Mouse (Mus musculus): Measurements from ENCODE around the gene Nrbp1. TPM values are rescaled to one million over a fixed set of nuclear protein-coding genes. Genes with fewer than 3 reads are reported as not detected.

The Nrbp1 gene
- polyA plus RNA-seq, 1 experiment from 2014 or later, result 160 TPM

- peak; percentile 83 for ATAC-seq
- H3K27ac ChIP-seq (ENCODE audit: low read depth, low read length), result peak within 1 kb of the TSS; percentile 55
- H3K36me3 ChIP-seq (ENCODE audit: control insufficient read depth, insufficient read depth, low read length), result peaks cover 17% of the 10 kb centered on the region
- peak; percentile 80 for DNase-seq (ENCODE audit: low spot score)
- H3K9ac ChIP-seq (ENCODE audit: low read length), result peak within 1 kb of the TSS; percentile 98
- H3K4me3 ChIP-seq (ENCODE audit: low read depth, low read length), result peak within 1 kb of the TSS; percentile 88
- WGBS, result 1% methylated on average over 30 of the region's 46 CpGs
- no peaks in the 10 kb centered on the region for H3K9me3 ChIP-seq (replicated peaks; ENCODE audit: control insufficient read depth, low read length)
- H3K4me1 ChIP-seq (ENCODE audit: control insufficient read depth, insufficient read depth, low read length), result peaks cover 9% of the 10 kb centered on the region
- peak within 1 kb of the TSS; percentile 72 for H3K4me2 ChIP-seq (ENCODE audit: low read length)
- H3K27me3 ChIP-seq (replicated peaks; ENCODE audit: control insufficient read depth, insufficient read depth, low read length), result no peaks in the 10 kb centered on the region
Observed at GRCm38 (mm10) chr5:31295606-31296141, 55.0 kb downstream of the Nrbp1 start, which contains the start of gene Fndc4. TSS of gene Fndc4 (minus strand) at chr5:31296080.

GRCm38 (mm10) chr5:31297047-31297757 lies 56.5 kb downstream of the Nrbp1 start, which contains the start of gene Gckr:
TSS of gene Gckr (plus strand) at chr5:31297443.
- peak within 1 kb of the TSS; percentile 72 for H3K4me2 ChIP-seq (ENCODE audit: low read length)
- ATAC-seq (no peak), DNase-seq (ENCODE audit: low spot score) (no peak)
- peaks cover 17% of the 10 kb centered on the region for H3K36me3 ChIP-seq (ENCODE audit: control insufficient read depth, insufficient read depth, low read length)
- H3K4me1 ChIP-seq (ENCODE audit: control insufficient read depth, insufficient read depth, low read length), result peaks cover 7% of the 10 kb centered on the region
- H3K27ac ChIP-seq (ENCODE audit: low read depth, low read length), result no peak within 1 kb of the TSS
- peak within 1 kb of the TSS; percentile 88; the same call in 1 of the 2 replicates for H3K4me3 ChIP-seq (ENCODE audit: low read depth, low read length)
- H3K9me3 ChIP-seq (replicated peaks; ENCODE audit: control insufficient read depth, low read length), result no peaks in the 10 kb centered on the region
- WGBS, result 80% methylated on average over 13 of the region's 13 CpGs
- no peaks in the 10 kb centered on the region for H3K27me3 ChIP-seq (replicated peaks; ENCODE audit: control insufficient read depth, insufficient read depth, low read length)
- no peak within 1 kb of the TSS; the same call in 1 of the 2 replicates for H3K9ac ChIP-seq (ENCODE audit: low read length)

- Histone ChIP-seq H3K9me3 (replicated peaks; ENCODE audit: control insufficient read depth, low read length) (no peaks in the 10 kb centered on the region), H3K36me3 (ENCODE audit: control insufficient read depth, insufficient read depth, low read length) (peaks cover 10% of the 10 kb centered on the region), H3K9ac (ENCODE audit: low read length) (no peak overlapping the region), H3K27ac (ENCODE audit: low read depth, low read length) (no peak overlapping the region), H3K4me2 (ENCODE audit: low read length) (no peak overlapping the region), H3K4me3 (ENCODE audit: low read depth, low read length) (no peak overlapping the region), H3K27me3 (replicated peaks; ENCODE audit: control insufficient read depth, insufficient read depth, low read length) (no peaks in the 10 kb centered on the region), H3K4me1 (ENCODE audit: control insufficient read depth, insufficient read depth, low read length) (peaks cover 7% of the 10 kb centered on the region)
- 70% methylated on average over 3 of the region's 3 CpGs for WGBS
- ATAC-seq, result no peak
- no peak for DNase-seq (ENCODE audit: low spot score)
Observed at GRCm38 (mm10) chr5:31297981-31298380, 57.3 kb downstream of the Nrbp1 start.

- Histone ChIP-seq H3K4me3 (ENCODE audit: low read depth, low read length) (no peak overlapping the region), H3K4me2 (ENCODE audit: low read length) (no peak overlapping the region), H3K36me3 (ENCODE audit: control insufficient read depth, insufficient read depth, low read length) (peaks cover 5% of the 10 kb centered on the region; the same call in 1 of the 2 replicates), H3K4me1 (ENCODE audit: control insufficient read depth, insufficient read depth, low read length) (peaks cover 7% of the 10 kb centered on the region), H3K9ac (ENCODE audit: low read length) (no peak overlapping the region), H3K27ac (ENCODE audit: low read depth, low read length) (no peak overlapping the region), H3K27me3 (replicated peaks; ENCODE audit: control insufficient read depth, insufficient read depth, low read length) (no peaks in the 10 kb centered on the region), H3K9me3 (replicated peaks; ENCODE audit: control insufficient read depth, low read length) (no peaks in the 10 kb centered on the region)
- DNase-seq (ENCODE audit: low spot score), result no peak
- 71% methylated on average over 2 of the region's 2 CpGs for WGBS
- ATAC-seq, result no peak
Observed at GRCm38 (mm10) chr5:31298486-31298885, 57.8 kb downstream of the Nrbp1 start.

Other genes with a start within 250 kb of the Nrbp1 start
- gene Atraid, start 192.6 kb upstream of the Nrbp1 start, polyA plus RNA-seq (2014; fragmentation: Nextera tagmentation; extraction: Ambion mirVana), result 167 and 200 TPM in 2 replicates
- gene Slc5a6, start 191.9 kb upstream of the Nrbp1 start, polyA plus RNA-seq (2014; fragmentation: Nextera tagmentation; extraction: Ambion mirVana), result 12.1 and 13.7 TPM in 2 replicates
- gene Cad, start 186.1 kb upstream of the Nrbp1 start, polyA plus RNA-seq (2014; fragmentation: Nextera tagmentation; extraction: Ambion mirVana), result 16.5 and 19.4 TPM in 2 replicates
- not detected in 2 replicates for gene Dnajc5g, start 134.6 kb upstream of the Nrbp1 start, polyA plus RNA-seq (2014; fragmentation: Nextera tagmentation; extraction: Ambion mirVana)
- gene Slc30a3, start 132.6 kb upstream of the Nrbp1 start, polyA plus RNA-seq (2014; fragmentation: Nextera tagmentation; extraction: Ambion mirVana), result 2.0 TPM in 2 replicates
- not detected in 2 replicates for gene Trim54, start 124.2 kb upstream of the Nrbp1 start, polyA plus RNA-seq (2014; fragmentation: Nextera tagmentation; extraction: Ambion mirVana)
- not detected in 2 replicates for gene Ucn, start 102.0 kb upstream of the Nrbp1 start, polyA plus RNA-seq (2014; fragmentation: Nextera tagmentation; extraction: Ambion mirVana)
- 36.6 and 37.4 TPM in 2 replicates for gene Mpv17, start 86.6 kb upstream of the Nrbp1 start, polyA plus RNA-seq (2014; fragmentation: Nextera tagmentation; extraction: Ambion mirVana)
- 1.1 and 2.0 TPM in 2 replicates for gene Gm29609, start 61.0 kb upstream of the Nrbp1 start, polyA plus RNA-seq (2014; fragmentation: Nextera tagmentation; extraction: Ambion mirVana)
- 45.7 and 47.5 TPM in 2 replicates for gene Gtf3c2, start 60.7 kb upstream of the Nrbp1 start, polyA plus RNA-seq (2014; fragmentation: Nextera tagmentation; extraction: Ambion mirVana)
- gene Snx17, start 47.6 kb upstream of the Nrbp1 start, polyA plus RNA-seq (2014; fragmentation: Nextera tagmentation; extraction: Ambion mirVana), result 135 and 142 TPM in 2 replicates
- 84.5 and 87.3 TPM in 2 replicates for gene Eif2b4, start 47.4 kb upstream of the Nrbp1 start, polyA plus RNA-seq (2014; fragmentation: Nextera tagmentation; extraction: Ambion mirVana)
- 7.2 and 8.7 TPM in 2 replicates for gene Zfp513, start 38.6 kb upstream of the Nrbp1 start, polyA plus RNA-seq (2014; fragmentation: Nextera tagmentation; extraction: Ambion mirVana)
- 133 and 143 TPM in 2 replicates for gene Ppm1g, start 20.2 kb upstream of the Nrbp1 start, polyA plus RNA-seq (2014; fragmentation: Nextera tagmentation; extraction: Ambion mirVana)
- 0.47 and 1.2 TPM in 2 replicates for gene Gm9970, start 368 bp downstream of the Nrbp1 start, polyA plus RNA-seq (2014; fragmentation: Nextera tagmentation; extraction: Ambion mirVana)
- 2.0 and 2.8 TPM in 2 replicates for gene Krtcap3, start 10.8 kb downstream of the Nrbp1 start, polyA plus RNA-seq (2014; fragmentation: Nextera tagmentation; extraction: Ambion mirVana)
- gene Ift172, start 50.3 kb downstream of the Nrbp1 start, polyA plus RNA-seq (2014; fragmentation: Nextera tagmentation; extraction: Ambion mirVana), result 24.0 and 29.7 TPM in 2 replicates
- 68.0 and 72.6 TPM in 2 replicates for gene Fndc4, start 55.2 kb downstream of the Nrbp1 start, polyA plus RNA-seq (2014; fragmentation: Nextera tagmentation; extraction: Ambion mirVana)
- gene Gckr, start 56.6 kb downstream of the Nrbp1 start, polyA plus RNA-seq (2014; fragmentation: Nextera tagmentation; extraction: Ambion mirVana), result not detected in 2 replicates
- gene Zfp512, start 211.6 kb downstream of the Nrbp1 start, polyA plus RNA-seq (2014; fragmentation: Nextera tagmentation; extraction: Ambion mirVana), result 79.7 and 93.6 TPM in 2 replicates
- not detected in 2 replicates for gene 4930548H24Rik, start 244.9 kb downstream of the Nrbp1 start, polyA plus RNA-seq (2014; fragmentation: Nextera tagmentation; extraction: Ambion mirVana)